Mouse (Mus musculus): ENCODE measurements at regions not wholly inside any gene's neighbourhood (a gene's known extent, or its start where the extent isn't known, plus 50 kb on each side); places are given as distances from the start of the nearest gene placed in this dataset.
A peak's percentile ranks its signal among the peaks of the same experiment; 100 is the strongest.
"Not testable (repeated sequence)": the region's sequence is repeated elsewhere in the genome, so short reads cannot be mapped to it uniquely, and the experiment has no call there.

- no peak for DNase-seq (ENCODE audit: low spot score in 2 of 2)
These were observed 496.5 kb upstream of the Impg1 start for GRCm38 (mm10) chr9:80961818-80962217.

GRCm38 (mm10) chr9:80942991-80943390, 477.7 kb upstream of the Impg1 start:
- peak in 1 of 2 experiments; percentile 5 for DNase-seq (ENCODE audit: low spot score in 2 of 2)

- DNase-seq (ENCODE audit: low spot score in 2 of 2), result no peak
These were observed 476.1 kb upstream of the Impg1 start for GRCm38 (mm10) chr9:80941424-80941823.

- DNase-seq (ENCODE audit: low spot score in 2 of 2), result no peak
These were observed 473.0 kb upstream of the Impg1 start for GRCm38 (mm10) chr9:80938238-80938637.

GRCm38 (mm10) chr9:80930628-80931027, 465.3 kb upstream of the Impg1 start:
- DNase-seq (ENCODE audit: low spot score in 2 of 2), result no peak

GRCm38 (mm10) chr9:80920304-80920703, 455.0 kb upstream of the Impg1 start:
- no peak for DNase-seq (ENCODE audit: low spot score in 2 of 2)

GRCm38 (mm10) chr9:80913867-80914266, 448.6 kb upstream of the Impg1 start:
- no peak for DNase-seq (ENCODE audit: low spot score in 2 of 2)

- no peak for DNase-seq (ENCODE audit: low spot score in 2 of 2)
These were observed 446.9 kb upstream of the Impg1 start for GRCm38 (mm10) chr9:80912177-80912576.

- DNase-seq (ENCODE audit: low spot score in 2 of 2), result no peak
These were observed 401.5 kb upstream of the Impg1 start for GRCm38 (mm10) chr9:80866807-80867206.

- no peak for DNase-seq (ENCODE audit: low spot score in 2 of 2)
These were observed 393.7 kb upstream of the Impg1 start for GRCm38 (mm10) chr9:80858998-80859397.

GRCm38 (mm10) chr9:80848190-80848589, 382.9 kb upstream of the Impg1 start:
- no peak for DNase-seq (ENCODE audit: low spot score in 2 of 2)

GRCm38 (mm10) chr9:80832808-80833207, 367.5 kb upstream of the Impg1 start:
- DNase-seq (ENCODE audit: low spot score in 2 of 2), result no peak

- DNase-seq (ENCODE audit: low spot score in 2 of 2), result no peak
These were observed 360.1 kb upstream of the Impg1 start for GRCm38 (mm10) chr9:80825346-80825745.

GRCm38 (mm10) chr9:80820066-80820465, 354.8 kb upstream of the Impg1 start:
- DNase-seq (ENCODE audit: low spot score in 2 of 2), result no peak

- no peak for DNase-seq (ENCODE audit: low spot score in 2 of 2)
These were observed 353.8 kb upstream of the Impg1 start for GRCm38 (mm10) chr9:80819070-80819469.

GRCm38 (mm10) chr9:80813921-80814320, 348.6 kb upstream of the Impg1 start:
- DNase-seq (ENCODE audit: low spot score in 2 of 2), result not testable (repeated sequence)

- no peak for DNase-seq (ENCODE audit: low spot score in 2 of 2)
These were observed 326.2 kb upstream of the Impg1 start for GRCm38 (mm10) chr9:80791523-80791922.

- no peak for DNase-seq (ENCODE audit: low spot score in 2 of 2)
These were observed 309.3 kb upstream of the Impg1 start for GRCm38 (mm10) chr9:80774541-80774940.

GRCm38 (mm10) chr9:80735806-80736205, 270.5 kb upstream of the Impg1 start:
- not testable (repeated sequence) for DNase-seq (ENCODE audit: low spot score in 2 of 2)

- no peak for DNase-seq (ENCODE audit: low spot score in 2 of 2)
These were observed 267.7 kb upstream of the Impg1 start for GRCm38 (mm10) chr9:80732971-80733370.

- DNase-seq (ENCODE audit: low spot score in 2 of 2), result no peak
These were observed 258.4 kb upstream of the Impg1 start for GRCm38 (mm10) chr9:80723638-80724037.

- DNase-seq (ENCODE audit: low spot score in 2 of 2), result no peak
These were observed 253.2 kb upstream of the Impg1 start for GRCm38 (mm10) chr9:80718516-80718915.

GRCm38 (mm10) chr9:80709781-80710180, 244.5 kb upstream of the Impg1 start:
- DNase-seq (ENCODE audit: low spot score in 2 of 2), result no peak

GRCm38 (mm10) chr9:80705264-80705663, 240.0 kb upstream of the Impg1 start:
- DNase-seq (ENCODE audit: low spot score in 2 of 2), result no peak

GRCm38 (mm10) chr9:80697171-80697570, 231.9 kb upstream of the Impg1 start:
- no peak for DNase-seq (ENCODE audit: low spot score in 2 of 2)
